Mouse (Mus musculus) midbrain, embryonic 15.5 days (tissue): ENCODE data around the gene Krt8. TPM values are rescaled to one million over a fixed set of nuclear protein-coding genes. Genes with fewer than 3 reads are reported as not detected.

Experiments used
- ATAC-seq: fragments of 200-750 bp; cut with Nextera tagmentation; replicated peaks from 2 replicates; pipeline ENCODE4 v1.8.0; 2017; ENCODE audit warnings: moderate TSS enrichment
- H3K27ac ChIP-seq: fragments of 300-500 bp; sonication (generic); 2 replicates; pipeline ENCODE4 v1.5.1; 2015; ENCODE audit warnings: mild to moderate bottlenecking, inconsistent platforms
- H3K27me3 ChIP-seq: fragments of 300-500 bp; sonication (generic); replicated peaks from 2 replicates; pipeline ENCODE4 v1.6.1; 2015; ENCODE audit warnings: inconsistent platforms
- H3K36me3 ChIP-seq: fragments of 300-500 bp; sonication (generic); replicated peaks from 2 replicates; pipeline ENCODE4 v1.6.1; 2015; ENCODE audit warnings: inconsistent platforms
- H3K4me1 ChIP-seq: fragments of 300-500 bp; sonication (generic); 2 replicates; pipeline ENCODE4 v1.6.1; 2015; ENCODE audit warnings: inconsistent platforms
- H3K4me2 ChIP-seq: fragments of 300-500 bp; sonication (generic); 2 replicates; pipeline ENCODE4 v1.6.1; 2015; ENCODE audit warnings: inconsistent platforms, mild to moderate bottlenecking, moderate library complexity
- H3K4me3 ChIP-seq: fragments of 300-500 bp; sonication (generic); 2 replicates; pipeline ENCODE4 v1.5.1; 2015; ENCODE audit warnings: mild to moderate bottlenecking, inconsistent platforms
- H3K9ac ChIP-seq: fragments of 300-500 bp; sonication (generic); 2 replicates; pipeline ENCODE4 v1.6.1; 2015; ENCODE audit warnings: mild to moderate bottlenecking, inconsistent platforms
- H3K9me3 ChIP-seq: fragments of 300-500 bp; sonication (generic); 2 replicates; pipeline ENCODE4 v1.6.1; 2016; ENCODE audit warnings: inconsistent platforms
- WGBS: fragments of 180-500 bp; shearing (Covaris S2); methylation state at CpG from one replicate; pipeline ENCODE4 v1.1.7; 2015; ENCODE audit warnings: mixed read lengths; 5-methylcytosine and 5-hydroxymethylcytosine counted together
- polyA plus RNA-seq: library from polyadenylated mRNA; unstranded; fragments of >200 nt; fragmentation: Nextera tagmentation; extraction: Ambion mirVana; gene quantifications from 2 replicates; pipeline ENCODE4 v1.2.1, GENCODE M21; 2015

Krt8 gene
- polyA plus RNA-seq, 1 experiment from 2014 or later: 2.0 TPM

GRCm38 (mm10) chr15:101983949-101984601 lies 20.2 kb downstream of the Krt8 start:
- Histone ChIP-seq H3K4me2 (peak overlapping the region; percentile 53), H3K4me3 (peak overlapping the region; percentile 29), H3K27me3 (peaks cover 3% of the 10 kb centered on the region; the same call in 1 of the 2 replicates), H3K9ac (peak overlapping the region; percentile 19; the same call in 1 of the 2 replicates), H3K9me3 (no peaks in the 10 kb centered on the region), H3K4me1 (0 out of 2 replicates have a peak, but pooled peaks cover 2% of the 10 kb centered on the region), H3K36me3 (no peaks in the 10 kb centered on the region), H3K27ac (peak overlapping the region; percentile 87)
- ATAC-seq: peak; percentile 97
- 3% methylated on average over 15 of the region's 15 CpGs for WGBS

GRCm38 (mm10) chr15:101983315-101983948 lies 20.9 kb downstream of the Krt8 start:
- H3K4me2 ChIP-seq: peak overlapping the region; percentile 53
- ATAC-seq: no peak
- 0 out of 2 replicates have a peak, but pooled peaks cover 2% of the 10 kb centered on the region for H3K4me1 ChIP-seq
- H3K9me3 ChIP-seq: no peaks in the 10 kb centered on the region
- no peaks in the 10 kb centered on the region for H3K36me3 ChIP-seq
- WGBS: 83% methylated on average over 13 of the region's 13 CpGs
- peak overlapping the region; percentile 87 for H3K27ac ChIP-seq
- no peak overlapping the region for H3K9ac ChIP-seq
- H3K4me3 ChIP-seq: no peak overlapping the region
- H3K27me3 ChIP-seq: peaks cover 2% of the 10 kb centered on the region; the same call in 1 of the 2 replicates

- H3K4me3 ChIP-seq: no peak overlapping the region
- H3K4me2 ChIP-seq: no peak overlapping the region
- ATAC-seq: no peak
- H3K27ac ChIP-seq: no peak overlapping the region
- peaks cover 14% of the 10 kb centered on the region for H3K4me1 ChIP-seq
- no peaks in the 10 kb centered on the region for H3K36me3 ChIP-seq
- H3K9me3 ChIP-seq: no peaks in the 10 kb centered on the region
- WGBS: 78% methylated on average over 6 of the region's 6 CpGs
- peaks cover 4% of the 10 kb centered on the region; the same call in 1 of the 2 replicates for H3K27me3 ChIP-seq
- H3K9ac ChIP-seq: no peak overlapping the region
Observed at GRCm38 (mm10) chr15:101980849-101981248, 23.4 kb downstream of the Krt8 start.

GRCm38 (mm10) chr15:101977043-101977726 lies 27.1 kb downstream of the Krt8 start:
- H3K4me3 ChIP-seq: peak overlapping the region; percentile 41
- H3K27ac ChIP-seq: no peak overlapping the region
- peak overlapping the region; percentile 47 for H3K9ac ChIP-seq
- 3% methylated on average over 36 of the region's 39 CpGs for WGBS
- no peaks in the 10 kb centered on the region for H3K9me3 ChIP-seq
- no peaks in the 10 kb centered on the region for H3K36me3 ChIP-seq
- peaks cover 15% of the 10 kb centered on the region for H3K4me1 ChIP-seq
- H3K27me3 ChIP-seq: peaks cover 7% of the 10 kb centered on the region; the same call in 1 of the 2 replicates
- peak; percentile 57 for ATAC-seq
- peak overlapping the region; percentile 90 for H3K4me2 ChIP-seq

GRCm38 (mm10) chr15:101976641-101977040 lies 27.6 kb downstream of the Krt8 start:
- H3K27ac ChIP-seq: no peak overlapping the region
- WGBS: 56% methylated on average over 3 of the region's 3 CpGs
- H3K36me3 ChIP-seq: no peaks in the 10 kb centered on the region
- H3K9ac ChIP-seq: no peak overlapping the region
- H3K27me3 ChIP-seq: peaks cover 7% of the 10 kb centered on the region; the same call in 1 of the 2 replicates
- no peaks in the 10 kb centered on the region for H3K9me3 ChIP-seq
- peaks cover 15% of the 10 kb centered on the region for H3K4me1 ChIP-seq
- H3K4me2 ChIP-seq: peak overlapping the region; percentile 90; the same call in 1 of the 2 replicates
- no peak for ATAC-seq
- no peak overlapping the region for H3K4me3 ChIP-seq

- WGBS: 72% methylated on average over 5 of the region's 5 CpGs
- peaks cover 15% of the 10 kb centered on the region for H3K4me1 ChIP-seq
Observed at GRCm38 (mm10) chr15:101976023-101976422, 28.3 kb downstream of the Krt8 start.

GRCm38 (mm10) chr15:101974083-101974845 lies 30.0 kb downstream of the Krt8 start:
- H3K27me3 ChIP-seq: peaks cover 7% of the 10 kb centered on the region; the same call in 1 of the 2 replicates
- 60% methylated on average over 16 of the region's 16 CpGs for WGBS

More at GRCm38 (mm10) chr15:101976023-101976422, 28.3 kb downstream of the Krt8 start:
- no peak overlapping the region for H3K9ac ChIP-seq
- no peak for ATAC-seq
- no peak overlapping the region for H3K4me2 ChIP-seq
- H3K4me3 ChIP-seq: no peak overlapping the region
- no peaks in the 10 kb centered on the region for H3K36me3 ChIP-seq
- no peak overlapping the region for H3K27ac ChIP-seq
- no peaks in the 10 kb centered on the region for H3K9me3 ChIP-seq
- H3K27me3 ChIP-seq: peaks cover 7% of the 10 kb centered on the region; the same call in 1 of the 2 replicates

GRCm38 (mm10) chr15:101973414-101974077 lies 30.7 kb downstream of the Krt8 start:
- 0 out of 2 replicates have a peak overlapping the region, but pooled peaks have one; percentile 18 for H3K4me2 ChIP-seq
- WGBS: 12% methylated on average over 15 of the region's 15 CpGs
- peak; percentile 59 for ATAC-seq

More at GRCm38 (mm10) chr15:101974083-101974845, 30.0 kb downstream of the Krt8 start:
- no peak overlapping the region for H3K4me3 ChIP-seq
- H3K4me1 ChIP-seq: peaks cover 15% of the 10 kb centered on the region
- H3K4me2 ChIP-seq: no peak overlapping the region
- no peak for ATAC-seq
- H3K27ac ChIP-seq: no peak overlapping the region
- H3K9ac ChIP-seq: no peak overlapping the region
- no peaks in the 10 kb centered on the region for H3K9me3 ChIP-seq
- H3K36me3 ChIP-seq: no peaks in the 10 kb centered on the region

GRCm38 (mm10) chr15:101970536-101970935 lies 33.7 kb downstream of the Krt8 start:
- H3K4me1 ChIP-seq: peaks cover 3% of the 10 kb centered on the region; the same call in 1 of the 2 replicates
- H3K27ac ChIP-seq: no peak overlapping the region
- H3K4me2 ChIP-seq: no peak overlapping the region
- no peak overlapping the region for H3K4me3 ChIP-seq
- no peaks in the 10 kb centered on the region for H3K36me3 ChIP-seq
- 10% methylated on average over 3 of the region's 6 CpGs for WGBS
- no peak for ATAC-seq
- H3K9me3 ChIP-seq: no peaks in the 10 kb centered on the region
- no peak overlapping the region for H3K9ac ChIP-seq
- H3K27me3 ChIP-seq: no peaks in the 10 kb centered on the region; the same call in 1 of the 2 replicates

More at GRCm38 (mm10) chr15:101973414-101974077, 30.7 kb downstream of the Krt8 start:
- H3K4me1 ChIP-seq: peaks cover 15% of the 10 kb centered on the region
- H3K9me3 ChIP-seq: no peaks in the 10 kb centered on the region
- H3K9ac ChIP-seq: no peak overlapping the region
- H3K4me3 ChIP-seq: no peak overlapping the region
- no peaks in the 10 kb centered on the region for H3K36me3 ChIP-seq
- peaks cover 5% of the 10 kb centered on the region; the same call in 1 of the 2 replicates for H3K27me3 ChIP-seq
- H3K27ac ChIP-seq: no peak overlapping the region

- no peaks in the 10 kb centered on the region for H3K9me3 ChIP-seq
- no peak overlapping the region for H3K27ac ChIP-seq
- no peaks in the 10 kb centered on the region for H3K4me1 ChIP-seq
- H3K9ac ChIP-seq: no peak overlapping the region
- H3K36me3 ChIP-seq: no peaks in the 10 kb centered on the region
- H3K27me3 ChIP-seq: no peaks in the 10 kb centered on the region
- H3K4me2 ChIP-seq: no peak overlapping the region
- H3K4me3 ChIP-seq: no peak overlapping the region
- no peak for ATAC-seq
- WGBS: 83% methylated on average over 8 of the region's 8 CpGs
Observed at GRCm38 (mm10) chr15:101966808-101967207, 37.5 kb downstream of the Krt8 start.

- no peaks in the 10 kb centered on the region for H3K36me3 ChIP-seq
- no peaks in the 10 kb centered on the region for H3K9me3 ChIP-seq
- H3K27me3 ChIP-seq: no peaks in the 10 kb centered on the region
- no peaks in the 10 kb centered on the region for H3K4me1 ChIP-seq
- H3K4me2 ChIP-seq: no peak overlapping the region
- H3K27ac ChIP-seq: no peak overlapping the region
- no peak overlapping the region for H3K4me3 ChIP-seq
- H3K9ac ChIP-seq: no peak overlapping the region
- no peak for ATAC-seq
- 81% methylated on average over 3 of the region's 3 CpGs for WGBS
Observed at GRCm38 (mm10) chr15:101958891-101959290, 45.4 kb downstream of the Krt8 start.
